Mouse (Mus musculus) embryo, embryonic 11 days (tissue): ENCODE data around the gene A4galt.

Experiments used
- DNase-seq: peaks from one replicate; pipeline ENCODE4 v3.0.0-alpha.2; 2015

Gene A4galt

DNA sequence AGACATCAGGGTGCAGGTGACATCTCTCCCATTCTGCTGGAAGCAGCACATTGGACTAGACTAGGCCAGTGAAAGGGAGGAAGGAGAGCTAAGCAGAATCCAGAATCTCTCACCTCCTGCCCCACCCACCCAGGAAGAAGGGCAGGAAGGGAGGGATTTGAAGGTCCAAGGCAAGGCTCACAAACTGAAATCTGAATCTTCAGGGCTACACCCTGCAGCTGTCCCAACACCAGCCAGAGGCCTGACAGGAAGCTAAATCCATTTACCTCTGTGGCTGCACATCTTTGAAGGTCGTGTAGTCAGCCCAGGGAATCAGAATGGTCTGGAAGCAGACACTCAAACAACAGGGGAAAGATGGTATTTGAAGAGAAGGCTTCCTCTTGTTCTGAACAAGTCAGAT is 13.7 kb upstream of the A4galt start:
- DNase-seq, result no peak

DNA sequence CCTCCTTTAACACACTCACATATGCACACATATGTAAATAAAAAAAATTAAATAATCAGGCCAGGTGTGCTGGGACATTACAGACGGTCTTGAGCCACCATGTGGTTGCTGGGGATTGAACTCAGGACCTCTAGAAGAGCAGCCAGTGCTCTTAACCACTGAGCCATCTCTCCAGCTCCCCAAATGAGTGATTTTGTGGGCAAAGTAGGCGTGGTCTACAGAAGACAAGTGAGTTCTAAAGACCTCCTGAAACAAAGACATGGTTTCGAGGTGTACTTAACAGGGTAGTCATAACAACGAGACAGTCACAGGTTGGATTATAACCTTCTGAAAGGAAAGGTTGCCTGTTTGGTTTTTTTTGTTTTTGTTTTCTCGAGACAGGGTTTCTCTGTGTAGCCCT is 11.8 kb upstream of the A4galt start:
- DNase-seq, result no peak

DNA sequence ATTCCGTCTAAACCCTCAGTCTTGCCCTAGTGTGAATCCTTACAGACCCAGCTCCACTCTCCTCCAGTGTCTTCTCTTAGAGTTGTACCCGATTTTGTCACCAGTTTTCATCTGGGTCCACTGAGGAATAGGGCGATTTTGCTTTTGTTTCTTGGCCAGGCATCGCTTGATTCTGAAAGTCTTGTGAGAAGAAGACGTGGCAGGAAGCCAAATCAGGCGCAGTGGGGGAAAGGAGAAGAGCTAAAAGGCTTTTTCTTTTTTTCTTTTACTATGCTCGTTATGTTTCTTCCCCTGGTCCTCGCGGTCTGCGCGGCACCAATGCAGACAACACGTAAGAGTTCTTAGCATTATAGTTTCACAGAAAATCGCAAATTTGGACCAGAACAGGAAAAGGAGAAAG is 6.3 kb upstream of the A4galt start:
- no peak for DNase-seq

DNA sequence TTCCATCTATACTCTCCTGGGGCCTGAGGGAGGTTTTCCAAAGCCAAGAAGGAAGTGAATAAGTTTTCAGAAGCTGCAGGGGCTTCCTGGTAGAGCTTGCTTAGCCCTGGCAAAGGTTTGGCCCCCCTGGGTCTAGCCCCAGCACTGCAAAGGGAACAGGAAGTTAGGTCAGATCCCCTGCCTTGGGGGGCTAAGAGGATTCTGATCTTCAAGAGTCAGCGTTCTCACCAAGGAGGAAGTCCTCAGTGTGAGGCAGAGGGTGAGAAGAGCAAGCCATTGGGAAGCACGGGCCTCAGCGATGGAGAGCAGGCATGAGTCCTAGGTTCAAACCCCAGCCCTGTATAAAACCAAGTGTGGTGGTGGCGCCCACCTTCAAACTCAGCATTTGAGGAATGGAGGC is 4.9 kb upstream of the A4galt start:
- DNase-seq, result no peak

DNA sequence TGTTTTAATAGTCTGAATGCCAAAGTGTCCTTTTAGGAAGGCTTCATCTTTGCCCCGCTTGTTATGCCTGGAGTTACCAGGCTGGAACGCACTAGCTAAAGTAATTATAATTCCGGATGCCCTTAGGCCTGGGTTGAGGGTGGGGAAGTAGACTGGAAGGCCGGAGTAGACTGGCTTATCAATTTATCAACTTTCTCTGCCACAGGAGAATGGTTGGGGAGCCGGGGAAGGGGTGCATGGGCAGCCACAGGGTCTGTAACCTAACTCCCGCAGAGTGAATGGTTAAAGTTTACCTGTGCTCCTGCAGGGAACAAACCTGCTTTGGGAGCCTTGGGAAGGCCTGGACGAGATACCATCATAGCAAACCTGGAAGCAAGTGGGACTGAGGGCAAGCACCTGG is 4.4 kb upstream of the A4galt start:
- DNase-seq, result no peak

DNA sequence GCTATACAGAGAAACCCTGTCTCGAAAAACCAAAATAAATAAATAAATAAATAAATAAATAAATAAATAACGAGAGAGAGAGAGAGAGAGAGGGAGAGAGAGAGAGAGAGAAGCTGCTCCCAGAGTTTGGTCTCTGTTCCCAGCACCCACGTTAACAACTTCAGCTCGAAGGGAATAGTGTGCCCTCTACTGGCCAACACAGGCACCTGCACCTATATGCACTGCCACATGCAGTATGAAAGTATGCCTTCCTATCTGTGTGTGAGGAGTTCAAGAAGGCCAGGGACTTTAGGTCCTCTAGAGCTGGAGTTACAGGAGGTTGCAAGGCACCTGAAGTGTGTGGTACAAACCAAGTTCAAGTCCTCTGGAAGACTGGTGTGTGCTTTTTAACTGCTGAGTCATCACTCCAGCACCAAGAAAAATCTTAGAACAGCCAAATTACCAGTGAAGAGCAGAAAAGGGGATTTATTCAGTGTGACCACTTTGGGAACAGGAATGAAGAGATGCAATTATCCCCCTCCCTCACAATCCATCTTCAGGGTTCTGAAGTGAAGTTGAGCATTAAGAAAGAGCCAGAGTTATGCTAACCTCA is 3.7 kb upstream of the A4galt start:
- DNase-seq, result no peak

DNA sequence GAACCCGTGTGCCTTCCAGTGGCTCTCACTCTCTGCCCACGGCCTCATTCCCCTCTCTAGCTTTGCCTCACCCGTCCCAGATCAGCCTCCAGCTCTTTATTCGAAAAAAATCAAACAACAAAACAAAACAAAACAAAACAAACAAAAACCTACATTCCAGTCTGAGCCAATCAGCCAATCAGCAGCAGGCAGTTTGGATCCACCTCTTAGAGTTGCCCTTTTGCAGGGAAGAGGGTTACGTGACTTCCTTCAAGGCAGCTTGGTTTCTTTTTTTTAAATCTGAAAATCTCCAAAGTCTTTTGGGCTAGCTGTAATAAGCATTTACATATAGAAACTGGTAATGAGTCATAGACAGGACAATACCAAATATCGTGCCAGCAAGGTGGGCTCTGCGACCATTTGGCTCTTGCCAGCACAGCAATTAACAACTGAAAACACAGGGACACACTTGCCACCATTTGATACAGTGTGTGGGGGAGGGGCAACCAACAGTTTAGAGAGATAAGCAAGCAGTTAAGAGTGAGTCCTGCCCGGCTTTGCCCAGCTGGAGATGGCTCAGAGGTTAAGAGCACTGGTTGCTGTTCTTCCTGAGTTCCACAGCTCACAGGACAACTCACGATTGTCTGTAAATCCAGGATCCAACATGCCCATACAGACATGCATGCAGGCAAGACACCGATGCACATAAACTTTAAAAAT is 2.9 kb upstream of the A4galt start:
- DNase-seq, result no peak

DNA sequence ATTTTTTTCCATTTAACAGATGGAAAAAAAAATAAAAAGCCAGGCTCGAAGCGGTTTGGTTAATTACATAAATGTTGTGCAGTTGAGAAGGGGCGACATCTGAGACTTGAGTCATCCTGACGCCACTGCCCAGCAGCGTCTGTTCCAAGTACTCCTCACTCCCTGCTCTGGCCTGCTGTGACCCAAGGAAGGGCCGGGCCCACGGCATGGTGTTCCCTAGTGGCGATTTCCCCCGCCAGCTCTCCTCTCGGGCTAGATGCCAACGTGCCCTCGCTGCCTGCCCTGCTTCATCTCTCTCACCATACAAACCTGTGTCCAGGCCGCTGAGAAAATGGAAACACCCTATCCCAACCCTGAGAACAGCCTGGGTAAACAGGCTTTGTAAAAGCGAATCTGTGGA is 486 bp upstream of the A4galt start:
- DNase-seq, result no peak

DNA sequence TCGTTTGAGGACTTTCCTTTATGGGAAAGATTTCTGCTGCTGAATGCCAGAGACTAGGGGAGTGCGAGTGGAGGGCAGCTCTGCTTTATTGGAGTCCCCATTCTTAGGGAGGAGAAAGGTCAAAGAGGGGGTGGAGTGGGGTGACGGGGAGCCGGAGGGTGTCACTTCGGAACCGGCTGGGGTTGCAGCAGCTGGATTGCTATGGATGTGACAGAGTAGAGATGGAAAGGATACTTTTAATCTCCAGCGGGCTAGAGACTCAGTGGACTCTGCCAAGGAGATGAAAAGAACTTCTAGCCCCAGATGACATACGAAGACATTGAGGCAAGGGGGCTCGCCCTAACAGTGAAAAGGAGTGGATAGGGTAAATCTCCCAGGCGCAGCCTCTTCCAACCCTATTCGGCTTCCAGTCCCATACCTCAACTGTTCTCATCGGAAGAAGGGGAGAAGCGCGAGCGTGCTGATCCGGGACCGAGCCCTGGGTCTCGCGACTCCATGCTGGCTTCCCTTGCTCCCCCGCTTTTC is 861 bp downstream of the A4galt start:
- DNase-seq, result no peak

DNA sequence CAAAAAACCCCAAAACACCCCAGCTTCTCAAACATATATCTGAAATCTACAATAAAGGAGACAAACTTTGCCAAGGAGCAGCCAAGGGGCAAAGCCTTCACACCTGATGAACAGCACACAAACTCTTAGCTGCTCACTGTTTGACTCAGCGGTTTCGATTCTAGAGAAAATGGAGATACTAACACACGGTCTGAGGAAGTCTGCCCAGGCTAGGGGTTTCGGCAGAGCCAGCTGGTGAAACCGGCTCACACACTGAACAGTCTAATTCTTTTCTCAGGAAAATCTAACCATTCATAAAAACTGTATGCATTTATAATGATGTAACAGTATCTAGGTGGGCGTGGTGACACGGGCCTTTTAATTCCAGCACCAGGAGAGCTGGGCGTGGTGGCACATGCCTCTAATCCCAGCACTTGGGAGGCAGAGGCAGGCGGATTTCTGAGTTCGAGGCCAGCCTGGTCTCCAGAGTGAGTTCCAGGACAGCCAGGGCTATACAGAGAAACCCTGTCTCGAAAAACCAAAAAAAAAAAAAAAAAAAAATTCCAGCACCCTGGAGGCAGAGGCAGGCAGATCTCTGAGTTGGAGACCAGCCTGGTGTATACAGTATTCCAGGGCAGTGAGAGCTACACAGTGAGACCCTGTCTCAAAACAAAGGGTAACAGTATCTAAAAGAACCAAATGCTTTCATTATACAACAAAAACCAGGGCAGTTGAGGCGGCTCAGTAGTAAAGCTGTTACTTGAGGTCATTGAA is 1.9 kb downstream of the A4galt start:
- no peak for DNase-seq

DNA sequence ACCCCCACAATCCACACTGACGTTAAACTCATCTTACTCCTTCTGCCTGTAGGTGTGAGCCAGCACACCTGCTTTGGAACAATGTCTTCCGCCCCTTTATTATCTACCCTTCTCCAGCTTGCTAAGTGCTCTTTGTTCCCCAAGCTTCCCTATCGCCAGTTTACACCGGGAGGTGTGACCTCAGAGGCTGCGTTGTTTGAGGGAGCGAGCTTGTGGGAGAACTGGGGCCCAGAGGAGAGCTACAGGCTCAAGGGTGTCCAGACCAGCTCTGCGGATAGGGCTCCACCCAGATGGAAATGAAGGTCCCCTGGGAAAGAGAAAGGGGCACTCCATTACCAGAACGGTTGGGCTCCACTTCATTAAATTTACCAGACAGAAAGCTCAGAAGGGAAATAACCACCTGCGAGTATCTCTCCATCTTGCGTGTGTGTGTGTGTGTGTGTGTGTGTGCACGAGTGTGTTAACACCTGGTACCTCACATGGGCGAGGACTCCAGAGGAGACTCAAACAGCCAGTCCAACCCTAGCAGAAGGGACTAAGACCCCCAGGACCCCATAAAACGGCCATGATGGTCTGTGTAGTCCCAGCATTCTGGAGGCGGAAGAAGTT is 3.2 kb downstream of the A4galt start:
- DNase-seq, result no peak

DNA sequence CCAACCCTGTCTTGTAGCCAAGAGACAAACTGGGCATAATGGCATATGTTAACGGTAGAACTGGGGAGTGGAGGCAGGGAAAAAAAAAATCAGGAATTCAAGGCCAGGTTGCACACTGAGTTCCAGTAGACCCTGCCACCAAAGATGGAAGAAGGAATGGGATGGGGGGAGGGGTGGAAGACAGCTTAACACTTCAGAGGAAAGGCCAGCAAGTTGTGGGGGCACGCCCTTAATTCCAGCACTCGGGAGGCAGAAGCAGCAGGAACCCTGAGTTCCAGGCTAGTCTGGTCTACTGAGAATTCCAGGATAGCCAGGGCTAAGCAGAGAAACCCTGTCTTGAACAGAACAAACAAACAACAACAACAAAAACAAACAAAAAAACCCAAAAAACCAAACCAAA is 7.2 kb downstream of the A4galt start:
- DNase-seq, result no peak

DNA sequence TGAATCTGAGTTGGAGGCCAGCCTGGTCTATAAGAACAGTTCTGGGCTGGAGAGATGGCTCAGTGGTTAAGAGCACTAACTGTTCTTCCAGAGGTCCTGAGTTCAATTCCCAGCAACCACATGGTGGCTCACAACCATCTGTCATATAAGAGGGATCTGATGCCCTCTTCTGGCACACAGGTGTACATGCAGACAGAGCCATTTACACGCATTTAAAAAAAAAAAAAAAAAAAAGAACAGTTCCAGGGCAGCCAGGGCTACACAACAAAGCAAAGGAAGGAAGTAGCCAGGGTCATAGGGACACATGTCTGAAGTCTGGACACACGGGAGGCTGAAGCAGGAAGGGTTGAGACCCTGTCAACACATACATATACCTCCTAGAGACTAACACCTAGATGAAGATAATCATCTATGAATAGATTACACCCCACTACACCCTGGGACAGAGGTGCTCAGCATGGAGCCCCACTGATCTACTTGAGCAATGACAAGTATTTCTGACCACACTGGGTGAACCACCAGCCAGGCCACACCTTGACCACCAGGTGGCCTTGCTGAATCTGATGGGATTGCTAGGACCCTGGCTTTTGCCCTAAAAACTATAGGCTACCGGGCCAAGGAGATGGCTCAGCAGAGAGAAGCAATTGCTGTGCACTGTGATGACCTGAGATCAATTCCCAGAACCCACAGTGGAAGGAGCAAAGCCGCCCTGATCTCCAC is 9.5 kb downstream of the A4galt start:
- no peak for DNase-seq

DNA sequence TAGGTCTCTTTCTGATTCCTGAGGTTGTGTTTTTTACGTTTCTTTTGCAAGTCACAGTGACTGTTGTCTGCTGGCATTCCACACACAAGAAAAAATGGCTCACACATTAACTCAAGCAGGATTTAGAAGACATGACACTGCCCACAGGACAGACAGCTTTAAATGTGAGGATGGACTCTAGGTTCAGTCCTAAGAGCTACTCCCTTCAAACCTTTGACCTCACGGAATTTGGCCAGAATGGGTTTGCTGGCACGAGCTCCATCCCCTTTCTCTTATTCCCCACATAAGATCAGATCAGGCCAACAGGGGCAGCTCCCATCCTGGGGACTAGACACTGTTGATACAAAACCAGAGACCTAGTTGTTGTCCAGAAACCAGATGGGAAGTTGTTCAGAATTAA is 10.1 kb downstream of the A4galt start:
- no peak for DNase-seq

DNA sequence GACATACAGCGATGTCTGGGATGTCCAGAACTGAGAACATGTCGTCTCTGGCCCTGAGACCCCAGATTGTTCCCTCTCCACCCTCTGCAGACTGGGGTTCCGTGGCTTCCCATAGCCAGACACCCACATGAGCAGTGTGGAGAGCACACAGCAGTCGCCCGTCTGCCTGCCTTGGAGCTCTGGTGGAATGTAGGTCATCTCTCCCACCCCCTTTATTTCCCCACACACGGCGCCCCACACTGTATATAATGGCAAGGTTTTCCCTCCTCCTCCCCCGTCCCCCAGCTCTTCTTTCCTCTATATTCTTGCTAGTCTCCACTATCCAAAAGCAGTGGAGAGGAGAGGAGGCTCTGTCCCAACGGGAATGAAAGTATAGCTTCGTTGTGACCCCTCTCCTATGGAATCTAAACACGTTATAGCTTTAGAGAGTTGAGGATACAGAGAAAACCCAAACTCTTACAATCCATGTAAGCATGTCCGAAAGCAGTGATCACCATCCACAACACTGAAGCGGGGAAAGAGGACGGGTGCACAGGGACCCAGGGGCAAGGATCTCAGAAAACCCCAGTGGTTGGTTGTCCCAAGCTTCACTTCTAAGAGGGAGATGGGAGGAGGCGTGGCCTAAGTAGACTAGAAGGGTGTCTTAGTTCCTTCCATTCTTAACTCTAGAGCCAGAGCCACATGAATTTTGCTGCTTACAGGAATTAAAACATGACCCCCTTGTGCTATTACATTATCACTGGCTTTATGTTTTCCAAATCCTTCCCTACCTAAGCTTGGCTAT is 13.9 kb downstream of the A4galt start:
- no peak for DNase-seq

DNA sequence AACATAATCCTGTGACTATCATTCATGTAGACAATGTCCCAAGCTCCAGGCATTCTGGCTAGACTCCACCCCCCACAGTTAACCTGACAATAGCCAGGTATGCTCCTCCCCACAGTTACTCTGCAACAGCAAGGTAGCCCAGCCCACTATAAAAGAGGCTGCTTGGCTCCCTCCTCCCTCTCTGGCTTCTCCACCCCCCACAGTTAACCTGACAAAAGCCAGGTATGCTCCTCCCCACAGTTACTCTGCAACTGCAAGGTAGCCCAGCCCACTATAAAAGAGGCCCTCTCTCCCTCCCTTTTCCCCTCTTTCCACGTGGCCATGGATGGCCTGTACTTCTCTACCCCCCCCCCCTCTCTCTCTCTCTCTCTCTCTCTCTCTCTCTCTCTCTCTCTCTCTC is 14.8 kb downstream of the A4galt start:
- no peak for DNase-seq

DNA sequence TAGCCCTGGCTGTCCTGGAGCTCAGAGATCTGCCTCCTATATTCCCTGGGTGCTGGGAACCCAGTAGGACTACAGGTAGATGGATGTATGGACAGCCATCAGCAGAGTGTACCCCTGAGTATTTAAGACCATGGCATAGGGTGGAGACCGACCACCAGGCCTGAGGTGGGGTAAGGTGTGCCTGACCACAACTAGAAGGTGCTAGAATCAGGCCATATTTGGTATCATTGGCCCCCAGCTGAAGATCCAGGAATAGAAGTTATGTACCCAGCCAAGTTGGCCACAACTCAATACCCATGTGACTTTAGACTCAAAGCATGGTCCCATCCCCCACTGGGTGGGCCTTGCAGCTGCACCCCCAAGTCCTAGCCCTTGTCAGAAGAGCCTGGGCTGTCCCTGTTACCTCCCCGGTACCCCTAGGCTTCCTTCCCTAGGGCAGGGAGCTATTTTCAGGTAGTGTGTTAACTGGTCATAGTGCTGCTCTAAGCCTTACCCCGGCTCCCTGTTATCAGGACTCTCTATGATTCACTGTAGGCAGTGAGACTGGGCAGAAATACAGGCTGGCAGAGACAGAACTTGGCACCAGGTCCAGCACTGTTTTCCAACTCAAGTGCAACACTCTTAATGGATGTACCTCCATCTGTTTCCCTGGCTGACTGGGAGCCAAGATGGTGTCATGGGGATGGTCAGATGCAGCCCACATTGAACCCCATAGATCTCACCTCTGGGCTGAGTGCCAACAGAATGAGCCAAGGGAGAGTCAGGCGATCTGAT is 18.2 kb downstream of the A4galt start:
- no peak for DNase-seq

DNA sequence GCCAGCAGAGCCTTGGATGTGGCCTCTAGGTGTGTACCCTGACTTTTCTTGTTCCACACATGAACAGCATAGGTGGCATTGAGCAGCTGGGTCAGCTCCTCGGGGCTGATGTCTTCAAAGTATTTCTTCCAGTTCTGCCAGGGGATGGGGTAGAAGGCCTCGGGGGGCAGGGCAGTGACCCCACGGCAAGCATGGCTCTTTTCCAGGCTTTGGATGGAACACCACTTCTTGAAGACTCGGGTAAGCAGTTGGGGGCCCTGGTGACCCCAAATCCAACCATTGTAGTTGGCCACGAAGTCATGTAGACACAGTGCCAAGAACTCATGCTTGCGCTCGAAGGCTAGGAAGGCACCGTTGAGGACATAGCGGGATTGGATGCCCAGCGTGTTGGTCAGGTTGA is 24.0 kb downstream of the A4galt start:
- DNase-seq, result no peak

DNA sequence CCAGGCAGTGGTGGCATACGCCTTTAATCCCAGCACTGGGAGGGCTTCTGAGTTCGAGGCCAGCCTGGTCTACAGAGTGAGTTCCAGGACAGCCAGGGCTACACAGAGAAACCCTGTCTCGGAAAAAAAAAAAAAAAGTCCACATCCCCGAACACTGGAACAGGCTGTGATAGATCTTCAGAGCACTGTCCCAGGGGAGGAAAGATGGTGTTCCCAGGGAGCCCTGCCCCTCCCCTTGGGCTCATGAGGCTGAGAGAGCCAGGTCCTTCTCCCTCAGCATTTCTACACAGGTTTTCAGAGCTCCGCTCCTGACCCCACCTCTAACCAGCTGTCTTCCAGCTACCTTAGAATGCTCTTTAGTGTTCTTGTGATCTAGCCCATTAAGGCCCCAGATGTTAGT is 24.7 kb downstream of the A4galt start:
- DNase-seq, result no peak

DNA sequence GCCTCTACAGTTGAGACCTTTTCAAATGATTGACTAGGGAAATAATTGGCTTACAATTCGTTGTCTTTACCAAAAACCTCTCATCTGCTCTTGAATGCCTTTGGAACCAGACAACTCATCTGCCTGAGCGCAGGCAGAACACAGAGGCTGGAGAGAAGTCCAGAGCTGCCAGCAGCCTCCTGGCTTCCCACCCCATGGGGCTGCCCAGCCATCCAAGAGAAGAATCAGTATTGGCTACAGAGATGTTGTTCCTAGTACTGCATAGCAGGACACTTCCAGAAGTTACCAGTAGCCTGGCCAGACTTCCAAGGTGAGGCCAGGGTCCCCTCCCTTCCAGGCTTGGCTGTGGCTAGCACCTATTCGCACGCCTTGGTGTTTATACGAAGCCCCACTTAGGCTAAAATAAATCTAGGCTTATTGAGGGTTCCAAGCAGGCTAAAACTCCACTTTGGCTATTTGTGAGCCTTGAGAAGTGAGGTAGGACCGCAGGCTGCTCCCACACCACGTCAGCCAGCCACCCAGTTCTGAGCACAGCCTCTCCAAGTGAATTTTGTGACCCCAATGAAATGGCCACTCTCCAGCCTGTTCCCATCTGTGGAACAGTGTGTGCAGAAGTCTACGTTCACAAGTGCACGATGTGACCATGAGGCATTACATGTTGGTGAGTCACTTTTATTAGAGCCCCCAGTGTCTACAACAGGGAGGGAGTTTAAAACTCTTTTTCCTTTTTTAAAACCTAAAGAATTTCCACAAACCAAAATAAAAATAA is 25.3 kb downstream of the A4galt start:
- DNase-seq, result no peak
